Mouse (Mus musculus): ENCODE measurements around the gene Tnfrsf1a. TPM values are rescaled to one million over a fixed set of nuclear protein-coding genes. Genes with fewer than 3 reads are reported as not detected.
A peak's percentile ranks its signal among the peaks of the same experiment; 100 is the strongest.

Tnfrsf1a gene
- polyA plus RNA-seq, 1 experiment from 2014 or later: 81.8 TPM

GRCm38 (mm10) chr6:125333112-125333899 lies 15.9 kb upstream of the Tnfrsf1a start:
- Histone ChIP-seq H3K9me3 (ENCODE audit: control insufficient read depth, low read length) (no peaks in the 10 kb centered on the region), H3K27me3 (replicated peaks; ENCODE audit: control insufficient read depth, insufficient read depth, low read length) (no peaks in the 10 kb centered on the region), H3K4me1 (ENCODE audit: control insufficient read depth, insufficient read depth, low read length) (peaks cover 16% of the 10 kb centered on the region), H3K9ac (ENCODE audit: low read depth, low read length) (no peak overlapping the region), H3K4me2 (ENCODE audit: low read depth, low read length) (no peak overlapping the region), H3K36me3 (ENCODE audit: control insufficient read depth, insufficient read depth, low read length) (no peaks in the 10 kb centered on the region), H3K4me3 (ENCODE audit: low read depth, low read length) (no peak overlapping the region), H3K27ac (replicated peaks; ENCODE audit: low read depth, low read length) (no peak overlapping the region)
- no peak for ATAC-seq (ENCODE audit: low read depth)
- WGBS: 67% methylated on average over 14 of the region's 14 CpGs
- no peak for DNase-seq (ENCODE audit: low spot score)

DNA sequence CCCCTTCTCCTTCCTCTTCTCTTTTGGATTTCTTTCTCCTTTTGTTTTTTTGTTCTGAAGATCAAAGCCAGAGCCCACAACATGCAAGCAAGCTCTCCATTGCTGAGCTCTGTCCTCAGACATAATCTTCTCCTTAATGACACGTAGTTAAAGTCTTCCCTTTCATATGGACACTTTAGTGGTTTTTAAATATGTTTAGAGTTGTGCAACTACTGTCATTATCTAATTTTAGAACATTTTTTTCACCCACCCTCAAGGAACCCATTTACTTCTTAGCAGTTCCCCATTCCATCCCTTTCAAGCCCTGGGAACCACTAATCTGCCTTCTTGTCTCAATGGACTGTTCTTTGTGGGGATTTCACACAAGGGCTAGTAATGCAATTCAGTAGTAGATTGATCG lies 14.8 kb upstream of the Tnfrsf1a start:
- no peak overlapping the region for H3K4me3 ChIP-seq (ENCODE audit: low read depth, low read length)
- no peaks in the 10 kb centered on the region for H3K27me3 ChIP-seq (replicated peaks; ENCODE audit: control insufficient read depth, insufficient read depth, low read length)
- no peak overlapping the region for H3K9ac ChIP-seq (ENCODE audit: low read depth, low read length)
- 0 out of 2 replicates have a peak overlapping the region, but pooled peaks have one; percentile 21 for H3K27ac ChIP-seq (replicated peaks; ENCODE audit: low read depth, low read length)
- no peak for ATAC-seq (ENCODE audit: low read depth)
- no peaks in the 10 kb centered on the region for H3K9me3 ChIP-seq (ENCODE audit: control insufficient read depth, low read length)
- H3K36me3 ChIP-seq (ENCODE audit: control insufficient read depth, insufficient read depth, low read length): no peaks in the 10 kb centered on the region
- 73% methylated on average over 2 of the region's 2 CpGs for WGBS
- no peak for DNase-seq (ENCODE audit: low spot score)
- peaks cover 16% of the 10 kb centered on the region for H3K4me1 ChIP-seq (ENCODE audit: control insufficient read depth, insufficient read depth, low read length)
- H3K4me2 ChIP-seq (ENCODE audit: low read depth, low read length): no peak overlapping the region

GRCm38 (mm10) chr6:125338791-125339660 lies 10.1 kb upstream of the Tnfrsf1a start:
- Histone ChIP-seq H3K4me1 (ENCODE audit: control insufficient read depth, insufficient read depth, low read length) (0 out of 2 replicates have a peak, but pooled peaks cover 7% of the 10 kb centered on the region), H3K9me3 (ENCODE audit: control insufficient read depth, low read length) (no peaks in the 10 kb centered on the region), H3K27ac (replicated peaks; ENCODE audit: low read depth, low read length) (no peak overlapping the region; the same call in 1 of the 2 replicates), H3K27me3 (replicated peaks; ENCODE audit: control insufficient read depth, insufficient read depth, low read length) (no peaks in the 10 kb centered on the region), H3K4me3 (ENCODE audit: low read depth, low read length) (no peak overlapping the region), H3K9ac (ENCODE audit: low read depth, low read length) (no peak overlapping the region), H3K4me2 (ENCODE audit: low read depth, low read length) (no peak overlapping the region), H3K36me3 (ENCODE audit: control insufficient read depth, insufficient read depth, low read length) (no peaks in the 10 kb centered on the region)
- 73% methylated on average over 8 of the region's 9 CpGs for WGBS
- DNase-seq (ENCODE audit: low spot score) (no peak), ATAC-seq (ENCODE audit: low read depth) (no peak)

GRCm38 (mm10) chr6:125340244-125340643 lies 8.9 kb upstream of the Tnfrsf1a start:
- ATAC-seq (ENCODE audit: low read depth) (no peak), DNase-seq (ENCODE audit: low spot score) (no peak)
- Histone ChIP-seq H3K9ac (ENCODE audit: low read depth, low read length) (no peak overlapping the region), H3K4me3 (ENCODE audit: low read depth, low read length) (no peak overlapping the region), H3K27ac (replicated peaks; ENCODE audit: low read depth, low read length) (peak overlapping the region; percentile 58; the same call in 1 of the 2 replicates), H3K9me3 (ENCODE audit: control insufficient read depth, low read length) (no peaks in the 10 kb centered on the region), H3K4me2 (ENCODE audit: low read depth, low read length) (no peak overlapping the region), H3K4me1 (ENCODE audit: control insufficient read depth, insufficient read depth, low read length) (0 out of 2 replicates have a peak, but pooled peaks cover 5% of the 10 kb centered on the region), H3K36me3 (ENCODE audit: control insufficient read depth, insufficient read depth, low read length) (no peaks in the 10 kb centered on the region), H3K27me3 (replicated peaks; ENCODE audit: control insufficient read depth, insufficient read depth, low read length) (no peaks in the 10 kb centered on the region)
- 54% methylated on average over 5 of the region's 5 CpGs for WGBS

GRCm38 (mm10) chr6:125342198-125342597 lies 7.0 kb upstream of the Tnfrsf1a start:
- Histone ChIP-seq H3K4me1 (ENCODE audit: control insufficient read depth, insufficient read depth, low read length) (0 out of 2 replicates have a peak, but pooled peaks cover 5% of the 10 kb centered on the region), H3K36me3 (ENCODE audit: control insufficient read depth, insufficient read depth, low read length) (no peaks in the 10 kb centered on the region), H3K27ac (replicated peaks; ENCODE audit: low read depth, low read length) (no peak overlapping the region), H3K9me3 (ENCODE audit: control insufficient read depth, low read length) (no peaks in the 10 kb centered on the region), H3K9ac (ENCODE audit: low read depth, low read length) (no peak overlapping the region), H3K27me3 (replicated peaks; ENCODE audit: control insufficient read depth, insufficient read depth, low read length) (no peaks in the 10 kb centered on the region), H3K4me3 (ENCODE audit: low read depth, low read length) (no peak overlapping the region), H3K4me2 (ENCODE audit: low read depth, low read length) (no peak overlapping the region)
- WGBS: 72% methylated on average over 3 of the region's 3 CpGs
- DNase-seq (ENCODE audit: low spot score) (no peak), ATAC-seq (ENCODE audit: low read depth) (no peak)

- no peak overlapping the region for H3K4me3 ChIP-seq (ENCODE audit: low read depth, low read length)
- no peak overlapping the region for H3K9ac ChIP-seq (ENCODE audit: low read depth, low read length)
- H3K27ac ChIP-seq (replicated peaks; ENCODE audit: low read depth, low read length): no peak overlapping the region
- H3K36me3 ChIP-seq (ENCODE audit: control insufficient read depth, insufficient read depth, low read length): no peaks in the 10 kb centered on the region
- no peaks in the 10 kb centered on the region for H3K9me3 ChIP-seq (ENCODE audit: control insufficient read depth, low read length)
- peaks cover 16% of the 10 kb centered on the region for H3K4me1 ChIP-seq (ENCODE audit: control insufficient read depth, insufficient read depth, low read length)
- no peaks in the 10 kb centered on the region for H3K27me3 ChIP-seq (replicated peaks; ENCODE audit: control insufficient read depth, insufficient read depth, low read length)
- no peak overlapping the region for H3K4me2 ChIP-seq (ENCODE audit: low read depth, low read length)
- ATAC-seq (ENCODE audit: low read depth) (no peak), DNase-seq (ENCODE audit: low spot score) (no peak)
- WGBS: 20% methylated on average over 8 of the region's 8 CpGs
Measured at GRCm38 (mm10) chr6:125344084-125344483, 5.1 kb upstream of the Tnfrsf1a start.

- ATAC-seq (ENCODE audit: low read depth): no peak
- no peak for DNase-seq (ENCODE audit: low spot score)
- no peaks in the 10 kb centered on the region for H3K9me3 ChIP-seq (ENCODE audit: control insufficient read depth, low read length)
- H3K9ac ChIP-seq (ENCODE audit: low read depth, low read length): no peak overlapping the region
- peaks cover 16% of the 10 kb centered on the region for H3K4me1 ChIP-seq (ENCODE audit: control insufficient read depth, insufficient read depth, low read length)
- H3K4me2 ChIP-seq (ENCODE audit: low read depth, low read length): no peak overlapping the region
- H3K4me3 ChIP-seq (ENCODE audit: low read depth, low read length): no peak overlapping the region
- no peaks in the 10 kb centered on the region for H3K27me3 ChIP-seq (replicated peaks; ENCODE audit: control insufficient read depth, insufficient read depth, low read length)
- H3K27ac ChIP-seq (replicated peaks; ENCODE audit: low read depth, low read length): no peak overlapping the region
- 48% methylated on average over 4 of the region's 4 CpGs for WGBS
- no peaks in the 10 kb centered on the region for H3K36me3 ChIP-seq (ENCODE audit: control insufficient read depth, insufficient read depth, low read length)
Measured at GRCm38 (mm10) chr6:125344866-125345265, 4.3 kb upstream of the Tnfrsf1a start.

DNA sequence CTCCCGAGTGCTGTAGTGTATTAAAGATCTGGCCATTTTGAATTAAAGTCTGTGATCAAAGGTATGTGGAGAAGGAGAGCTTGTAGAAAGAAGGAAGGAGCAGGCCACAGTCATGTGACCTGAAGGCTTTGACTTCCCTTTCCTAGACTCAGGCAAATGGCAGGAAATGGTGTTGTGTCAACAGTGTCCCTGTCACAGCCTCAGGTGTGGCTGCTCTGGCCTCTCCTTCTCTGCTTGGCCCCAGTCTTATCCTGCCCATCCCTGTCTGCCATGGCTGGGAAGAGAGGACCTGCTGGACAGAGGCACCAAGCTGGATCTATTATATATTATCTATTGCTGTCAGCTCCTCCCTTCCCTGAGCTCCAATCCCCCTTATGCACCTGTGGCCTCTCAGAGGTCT lies 3.5 kb upstream of the Tnfrsf1a start:
- H3K36me3 ChIP-seq (ENCODE audit: control insufficient read depth, insufficient read depth, low read length): no peaks in the 10 kb centered on the region
- no peak overlapping the region for H3K27ac ChIP-seq (replicated peaks; ENCODE audit: low read depth, low read length)
- ATAC-seq (ENCODE audit: low read depth) (no peak), DNase-seq (ENCODE audit: low spot score) (no peak)
- no peaks in the 10 kb centered on the region for H3K9me3 ChIP-seq (ENCODE audit: control insufficient read depth, low read length)
- H3K4me2 ChIP-seq (ENCODE audit: low read depth, low read length): no peak overlapping the region
- H3K9ac ChIP-seq (ENCODE audit: low read depth, low read length): no peak overlapping the region
- H3K27me3 ChIP-seq (replicated peaks; ENCODE audit: control insufficient read depth, insufficient read depth, low read length): no peaks in the 10 kb centered on the region
- no peak overlapping the region for H3K4me3 ChIP-seq (ENCODE audit: low read depth, low read length)
- WGBS: 64% methylated on average over 1 of the region's 1 CpGs
- H3K4me1 ChIP-seq (ENCODE audit: control insufficient read depth, insufficient read depth, low read length): peaks cover 12% of the 10 kb centered on the region

All from embryonic facial prominence, embryonic 14.5 days (tissue).